Mouse (Mus musculus): ENCODE results near the gene Ablim2. TPM values are rescaled to one million over a fixed set of nuclear protein-coding genes. Genes with fewer than 3 reads are reported as not detected.

The Ablim2 gene
- polyA plus RNA-seq, 1 experiment from 2014 or later: 9.6 TPM

DNA sequence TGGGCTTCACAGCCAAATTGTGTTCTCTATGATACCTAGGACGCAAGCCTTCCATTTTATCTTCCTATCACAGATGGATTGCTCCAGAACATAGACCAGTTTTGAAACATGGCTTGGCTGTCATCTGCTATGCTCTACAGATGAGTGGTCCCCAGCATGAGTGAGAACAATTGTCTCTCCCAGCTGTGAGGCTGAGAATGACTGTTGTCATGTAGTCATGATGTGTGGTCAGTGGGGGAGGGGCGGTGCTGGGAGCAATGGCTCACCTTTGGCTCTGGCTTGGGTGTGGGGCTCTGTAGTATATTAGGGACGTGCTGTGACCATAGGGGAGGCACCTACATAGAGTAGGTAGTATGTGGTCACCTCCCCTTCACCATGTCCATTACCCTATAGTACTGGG, 60.2 kb downstream of the Ablim2 start:
- Histone ChIP-seq H3K36me3 (ENCODE audit: control insufficient read depth, insufficient read depth, low read length) (no peaks in the 10 kb centered on the region), H3K27me3 (ENCODE audit: control insufficient read depth, insufficient read depth, low read length) (no peaks in the 10 kb centered on the region), H3K27ac (replicated peaks; ENCODE audit: low read depth, low read length) (no peak overlapping the region), H3K4me2 (ENCODE audit: low read length) (no peak overlapping the region), H3K4me1 (ENCODE audit: control insufficient read depth, insufficient read depth, low read length) (peaks cover 12% of the 10 kb centered on the region; the same call in 1 of the 2 replicates), H3K4me3 (replicated peaks; ENCODE audit: low read depth, low read length) (no peak overlapping the region), H3K9me3 (ENCODE audit: control insufficient read depth, low read length) (no peaks in the 10 kb centered on the region), H3K9ac (replicated peaks; ENCODE audit: low read length) (no peak overlapping the region)
- no peak for ATAC-seq (ENCODE audit: low FRiP score, low TSS enrichment)
- no peak for DNase-seq
- 88% methylated on average over 3 of the region's 3 CpGs for WGBS

DNA sequence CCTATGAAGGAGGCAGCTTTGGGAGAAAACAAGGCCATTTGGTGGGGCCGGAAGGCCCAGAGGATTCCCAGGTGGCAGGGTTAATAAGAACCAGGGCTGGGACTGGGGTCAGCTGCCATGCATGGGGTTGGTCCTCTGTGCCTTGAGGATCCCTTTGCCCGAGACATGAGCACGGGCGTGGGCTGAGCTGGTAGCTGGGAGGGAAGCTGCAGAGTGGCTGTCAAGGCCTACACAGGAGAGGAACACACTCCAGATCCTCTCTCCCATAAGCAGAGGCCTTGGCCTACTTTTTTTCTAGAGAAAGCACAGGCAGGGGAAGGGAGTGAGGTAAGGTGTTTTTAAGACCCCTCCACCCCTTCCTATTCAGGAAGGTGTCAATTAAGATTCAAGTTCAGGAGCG, 65.0 kb downstream of the Ablim2 start:
- WGBS: 88% methylated on average over 5 of the region's 5 CpGs
- ATAC-seq (ENCODE audit: low FRiP score, low TSS enrichment): no peak

DNA sequence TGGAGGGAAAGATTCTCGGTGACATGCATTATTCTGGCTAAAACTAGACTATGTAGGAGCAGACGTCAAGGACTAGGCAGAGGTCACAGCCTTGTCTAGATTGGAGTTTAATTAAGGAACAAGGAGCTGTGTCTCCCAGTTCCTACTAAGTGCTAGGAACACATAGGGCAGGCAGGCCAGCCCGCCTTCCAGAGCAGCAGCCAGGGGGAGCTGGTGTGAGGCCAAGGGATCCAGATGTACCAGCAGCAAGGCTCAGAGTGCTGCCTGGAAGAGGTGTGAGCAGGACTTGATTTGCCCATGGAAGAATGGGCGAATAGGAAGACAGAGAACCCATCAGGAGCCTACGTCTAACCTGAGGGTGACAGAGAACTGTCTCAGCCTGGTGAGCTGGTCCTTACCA, 68.8 kb downstream of the Ablim2 start:
- Histone ChIP-seq H3K27ac (replicated peaks; ENCODE audit: low read depth, low read length) (no peak overlapping the region), H3K4me2 (ENCODE audit: low read length) (no peak overlapping the region), H3K27me3 (ENCODE audit: control insufficient read depth, insufficient read depth, low read length) (no peaks in the 10 kb centered on the region), H3K4me3 (replicated peaks; ENCODE audit: low read depth, low read length) (no peak overlapping the region), H3K9me3 (ENCODE audit: control insufficient read depth, low read length) (no peaks in the 10 kb centered on the region), H3K9ac (replicated peaks; ENCODE audit: low read length) (no peak overlapping the region), H3K36me3 (ENCODE audit: control insufficient read depth, insufficient read depth, low read length) (no peaks in the 10 kb centered on the region), H3K4me1 (ENCODE audit: control insufficient read depth, insufficient read depth, low read length) (no peaks in the 10 kb centered on the region)
- ATAC-seq (ENCODE audit: low FRiP score, low TSS enrichment) (no peak), DNase-seq (no peak)
- WGBS: 66% methylated on average over 5 of the region's 5 CpGs

More for the DNA sequence above, 65.0 kb downstream of the Ablim2 start:
- Histone ChIP-seq H3K9ac (replicated peaks; ENCODE audit: low read length) (no peak overlapping the region), H3K4me1 (ENCODE audit: control insufficient read depth, insufficient read depth, low read length) (no peaks in the 10 kb centered on the region), H3K27me3 (ENCODE audit: control insufficient read depth, insufficient read depth, low read length) (no peaks in the 10 kb centered on the region), H3K4me2 (ENCODE audit: low read length) (no peak overlapping the region), H3K4me3 (replicated peaks; ENCODE audit: low read depth, low read length) (no peak overlapping the region), H3K9me3 (ENCODE audit: control insufficient read depth, low read length) (no peaks in the 10 kb centered on the region), H3K36me3 (ENCODE audit: control insufficient read depth, insufficient read depth, low read length) (no peaks in the 10 kb centered on the region), H3K27ac (replicated peaks; ENCODE audit: low read depth, low read length) (no peak overlapping the region)
- DNase-seq: no peak

DNA sequence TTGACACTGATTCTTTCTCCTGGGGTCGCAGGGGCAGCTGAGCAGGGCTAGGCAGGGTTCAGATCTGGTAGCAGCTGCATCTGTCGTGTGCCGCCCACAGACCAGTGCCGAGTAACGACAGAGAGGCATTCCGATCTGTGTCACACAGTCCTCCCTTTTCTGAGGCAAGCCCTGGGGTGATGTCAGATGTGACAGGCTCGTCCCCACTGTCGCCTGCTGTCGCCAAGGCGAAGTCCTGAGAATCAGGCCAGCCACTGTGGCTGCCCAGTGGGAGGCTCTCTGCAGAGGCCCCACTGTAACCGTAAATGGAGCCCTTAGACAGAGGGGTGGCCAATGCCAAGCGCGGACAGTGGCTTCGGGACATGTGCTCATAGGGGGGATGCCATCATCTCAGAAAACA, 69.4 kb downstream of the Ablim2 start:
- H3K27me3 ChIP-seq (ENCODE audit: control insufficient read depth, insufficient read depth, low read length): no peaks in the 10 kb centered on the region
- H3K4me3 ChIP-seq (replicated peaks; ENCODE audit: low read depth, low read length): no peak overlapping the region
- no peaks in the 10 kb centered on the region for H3K36me3 ChIP-seq (ENCODE audit: control insufficient read depth, insufficient read depth, low read length)
- ATAC-seq (ENCODE audit: low FRiP score, low TSS enrichment) (no peak), DNase-seq (peak; percentile 15)
- no peak overlapping the region for H3K27ac ChIP-seq (replicated peaks; ENCODE audit: low read depth, low read length)
- 41% methylated on average over 14 of the region's 14 CpGs for WGBS
- no peak overlapping the region for H3K9ac ChIP-seq (replicated peaks; ENCODE audit: low read length)
- H3K4me1 ChIP-seq (ENCODE audit: control insufficient read depth, insufficient read depth, low read length): no peaks in the 10 kb centered on the region
- no peaks in the 10 kb centered on the region for H3K9me3 ChIP-seq (ENCODE audit: control insufficient read depth, low read length)
- H3K4me2 ChIP-seq (ENCODE audit: low read length): no peak overlapping the region

DNA sequence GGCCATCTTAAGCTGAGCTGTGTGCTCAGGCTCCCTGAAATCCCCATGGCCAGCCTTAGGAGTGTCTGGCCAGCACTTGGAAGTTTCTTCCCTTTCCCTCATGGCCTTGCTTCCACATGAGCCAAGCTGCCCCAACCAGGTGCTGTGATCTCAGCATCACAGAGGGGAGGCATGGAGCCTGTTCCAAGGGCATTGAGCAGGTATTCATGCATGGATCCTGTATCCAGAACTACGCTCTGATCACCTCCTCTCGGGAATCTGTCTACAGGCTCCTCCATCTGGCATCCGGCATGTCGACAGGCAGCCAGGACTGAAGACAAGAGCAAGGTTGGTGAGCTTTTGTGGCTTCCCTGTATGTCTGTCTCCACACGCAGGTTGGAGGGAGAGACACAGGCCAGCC, 70.2 kb downstream of the Ablim2 start:
- Histone ChIP-seq H3K9me3 (ENCODE audit: control insufficient read depth, low read length) (no peaks in the 10 kb centered on the region), H3K4me2 (ENCODE audit: low read length) (no peak overlapping the region), H3K4me3 (replicated peaks; ENCODE audit: low read depth, low read length) (no peak overlapping the region), H3K4me1 (ENCODE audit: control insufficient read depth, insufficient read depth, low read length) (no peaks in the 10 kb centered on the region), H3K27me3 (ENCODE audit: control insufficient read depth, insufficient read depth, low read length) (no peaks in the 10 kb centered on the region), H3K9ac (replicated peaks; ENCODE audit: low read length) (no peak overlapping the region), H3K27ac (replicated peaks; ENCODE audit: low read depth, low read length) (no peak overlapping the region), H3K36me3 (ENCODE audit: control insufficient read depth, insufficient read depth, low read length) (no peaks in the 10 kb centered on the region)
- DNase-seq: no peak
- no peak for ATAC-seq (ENCODE audit: low FRiP score, low TSS enrichment)
- 90% methylated on average over 5 of the region's 5 CpGs for WGBS

DNA sequence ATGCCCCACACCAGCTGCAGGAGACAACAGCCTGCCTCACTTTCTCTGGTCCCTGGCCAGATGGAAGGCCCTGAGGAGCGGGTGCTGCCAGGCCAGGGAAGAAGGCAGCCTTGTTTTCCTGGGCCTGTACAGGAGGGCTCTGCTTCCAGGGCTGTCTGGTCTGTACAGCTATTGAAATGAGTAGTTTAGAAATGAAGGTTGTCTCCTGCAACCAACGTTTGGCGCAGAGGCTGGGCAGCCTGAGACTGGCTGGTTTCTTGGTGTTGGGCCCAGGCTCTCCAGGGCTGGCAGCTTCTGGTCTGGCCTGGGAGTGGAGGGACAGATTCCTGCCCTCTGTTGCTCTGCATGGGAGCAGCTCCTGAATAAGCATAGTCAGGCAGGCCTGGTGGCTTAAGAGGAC, 72.4 kb downstream of the Ablim2 start:
- H3K27me3 ChIP-seq (ENCODE audit: control insufficient read depth, insufficient read depth, low read length): no peaks in the 10 kb centered on the region
- no peak overlapping the region for H3K27ac ChIP-seq (replicated peaks; ENCODE audit: low read depth, low read length)
- no peak overlapping the region for H3K4me2 ChIP-seq (ENCODE audit: low read length)
- no peak overlapping the region for H3K9ac ChIP-seq (replicated peaks; ENCODE audit: low read length)
- WGBS: 83% methylated on average over 3 of the region's 3 CpGs
- no peaks in the 10 kb centered on the region for H3K36me3 ChIP-seq (ENCODE audit: control insufficient read depth, insufficient read depth, low read length)
- H3K4me3 ChIP-seq (replicated peaks; ENCODE audit: low read depth, low read length): no peak overlapping the region
- H3K9me3 ChIP-seq (ENCODE audit: control insufficient read depth, low read length): no peaks in the 10 kb centered on the region
- no peaks in the 10 kb centered on the region for H3K4me1 ChIP-seq (ENCODE audit: control insufficient read depth, insufficient read depth, low read length)
- ATAC-seq (ENCODE audit: low FRiP score, low TSS enrichment) (no peak), DNase-seq (no peak)

DNA sequence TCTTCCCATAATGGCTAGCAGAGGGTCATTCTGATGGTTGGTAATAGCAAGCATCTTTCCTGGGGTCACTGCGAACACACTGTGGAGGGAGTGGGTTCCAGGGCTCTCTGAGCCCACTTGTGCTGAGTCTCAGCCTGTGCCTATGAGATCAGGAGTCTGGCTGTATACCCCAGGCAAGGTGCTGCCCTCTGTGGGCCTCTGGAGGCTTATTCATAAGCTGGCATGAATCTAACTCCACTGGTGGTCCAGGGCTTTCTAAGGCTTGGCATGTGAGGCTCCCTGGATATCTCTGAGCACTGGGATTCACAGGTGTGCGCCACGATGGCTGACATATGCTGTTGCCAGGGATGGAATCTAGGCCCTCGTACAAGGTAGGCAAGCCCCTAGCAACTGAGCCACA, 76.2 kb downstream of the Ablim2 start:
- WGBS: 86% methylated on average over 4 of the region's 4 CpGs
- no peak for ATAC-seq (ENCODE audit: low FRiP score, low TSS enrichment)
- H3K36me3 ChIP-seq (ENCODE audit: control insufficient read depth, insufficient read depth, low read length): no peaks in the 10 kb centered on the region
- no peaks in the 10 kb centered on the region for H3K9me3 ChIP-seq (ENCODE audit: control insufficient read depth, low read length)
- no peak overlapping the region for H3K9ac ChIP-seq (replicated peaks; ENCODE audit: low read length)
- H3K4me2 ChIP-seq (ENCODE audit: low read length): no peak overlapping the region
- no peak overlapping the region for H3K27ac ChIP-seq (replicated peaks; ENCODE audit: low read depth, low read length)
- no peak overlapping the region for H3K4me3 ChIP-seq (replicated peaks; ENCODE audit: low read depth, low read length)
- H3K4me1 ChIP-seq (ENCODE audit: control insufficient read depth, insufficient read depth, low read length): no peaks in the 10 kb centered on the region
- no peaks in the 10 kb centered on the region for H3K27me3 ChIP-seq (ENCODE audit: control insufficient read depth, insufficient read depth, low read length)
- DNase-seq: no peak

DNA sequence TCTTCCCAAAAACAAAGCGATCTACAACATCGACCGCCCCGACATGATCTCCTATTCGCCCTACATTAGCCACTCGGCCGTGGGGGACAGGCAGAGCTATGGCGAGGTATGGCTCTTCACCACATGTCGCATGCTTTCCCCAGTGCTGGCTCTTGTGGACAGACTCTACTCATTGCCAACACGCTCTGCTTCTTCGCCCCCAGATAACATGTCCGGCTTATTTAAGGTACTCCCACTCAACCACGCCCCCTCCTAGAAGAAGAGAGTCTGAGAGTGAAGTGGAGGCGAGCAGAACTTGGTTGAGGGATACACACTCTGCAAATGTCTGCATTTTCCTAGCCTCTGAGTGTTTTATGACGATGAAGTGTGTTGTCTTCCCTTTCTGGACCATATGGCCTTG, 79.3 kb downstream of the Ablim2 start:
- Histone ChIP-seq H3K27ac (replicated peaks; ENCODE audit: low read depth, low read length) (no peak overlapping the region), H3K4me3 (replicated peaks; ENCODE audit: low read depth, low read length) (no peak overlapping the region), H3K9me3 (ENCODE audit: control insufficient read depth, low read length) (no peaks in the 10 kb centered on the region), H3K4me1 (ENCODE audit: control insufficient read depth, insufficient read depth, low read length) (no peaks in the 10 kb centered on the region), H3K27me3 (ENCODE audit: control insufficient read depth, insufficient read depth, low read length) (no peaks in the 10 kb centered on the region), H3K4me2 (ENCODE audit: low read length) (no peak overlapping the region), H3K36me3 (ENCODE audit: control insufficient read depth, insufficient read depth, low read length) (no peaks in the 10 kb centered on the region), H3K9ac (replicated peaks; ENCODE audit: low read length) (no peak overlapping the region)
- DNase-seq: no peak
- no peak for ATAC-seq (ENCODE audit: low FRiP score, low TSS enrichment)
- WGBS: 93% methylated on average over 15 of the region's 15 CpGs

DNA sequence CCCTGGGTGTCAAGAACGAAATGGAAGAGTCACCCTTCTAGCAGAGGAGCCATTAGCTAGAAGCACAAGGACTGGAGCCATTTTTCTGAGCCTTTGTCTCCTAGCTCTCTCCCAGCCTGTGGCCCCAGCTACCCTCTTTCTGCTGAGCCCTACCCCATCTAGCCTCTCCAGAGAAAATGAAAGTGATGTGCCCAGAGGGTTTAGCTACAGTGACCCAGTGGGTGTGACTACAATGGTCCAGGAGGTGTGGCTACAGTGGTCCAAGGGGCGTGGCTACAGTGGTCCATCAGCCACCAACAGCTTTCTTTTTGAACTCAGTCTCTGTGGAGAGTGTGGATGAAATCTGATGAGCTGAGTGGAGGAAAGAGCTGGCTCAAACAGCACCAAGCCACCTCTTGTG, 81.6 kb downstream of the Ablim2 start:
- 40% methylated on average over 2 of the region's 2 CpGs for WGBS
- no peak for ATAC-seq (ENCODE audit: low FRiP score, low TSS enrichment)
- H3K9ac ChIP-seq (replicated peaks; ENCODE audit: low read length): no peak overlapping the region
- H3K9me3 ChIP-seq (ENCODE audit: control insufficient read depth, low read length): no peaks in the 10 kb centered on the region
- H3K36me3 ChIP-seq (ENCODE audit: control insufficient read depth, insufficient read depth, low read length): no peaks in the 10 kb centered on the region
- H3K27me3 ChIP-seq (ENCODE audit: control insufficient read depth, insufficient read depth, low read length): no peaks in the 10 kb centered on the region
- no peak overlapping the region for H3K4me2 ChIP-seq (ENCODE audit: low read length)
- H3K27ac ChIP-seq (replicated peaks; ENCODE audit: low read depth, low read length): no peak overlapping the region
- H3K4me3 ChIP-seq (replicated peaks; ENCODE audit: low read depth, low read length): no peak overlapping the region
- DNase-seq: no peak
- H3K4me1 ChIP-seq (ENCODE audit: control insufficient read depth, insufficient read depth, low read length): no peaks in the 10 kb centered on the region
